Mouse (Mus musculus) bone marrow macrophage, adult 2 months (primary cell): Measurements from ENCODE around the gene Six3.

Experiments
- CTCF ChIP-seq: IDR thresholded peaks from 2 replicates; pipeline ENCODE4 v1.5.1; 2012; ENCODE audit warnings: low read depth, mild to moderate bottlenecking, low read length, moderate library complexity
- POLR2A ChIP-seq: IDR thresholded peaks from 2 replicates; pipeline ENCODE4 v1.6.1; 2012; ENCODE audit warnings: mild to moderate bottlenecking, low read depth, low read length, borderline replicate concordance

DNA sequence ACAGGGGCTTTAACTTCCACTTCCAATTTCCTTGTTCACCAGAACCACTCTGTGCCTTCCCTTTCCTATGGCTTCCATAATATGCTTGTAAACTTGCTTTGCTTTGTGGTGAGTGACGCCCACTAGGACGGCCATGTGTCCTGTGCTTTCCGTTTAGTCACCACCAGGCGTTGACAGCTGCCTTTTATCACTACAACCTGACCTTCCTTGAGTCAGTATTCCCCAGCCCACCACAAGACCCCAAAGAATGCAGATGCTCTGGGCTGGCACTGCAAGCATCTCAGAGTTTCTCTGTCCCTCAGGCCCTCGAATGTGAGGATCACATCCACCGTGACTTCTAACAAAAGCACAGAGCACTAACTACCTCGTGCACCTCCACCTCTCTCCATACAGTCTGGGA, 49.3 kb upstream of the Six3 start:
- TF ChIP-seq CTCF (no peak), POLR2A (no peak)
